Mouse (Mus musculus) olfactory bulb, adult 2 months (tissue): ENCODE measurements at regions not wholly inside any gene's neighbourhood (a gene's known extent, or its start where the extent isn't known, plus 50 kb on each side); places are given as distances from the start of the nearest gene placed in this dataset.

Experiments used
- CTCF ChIP-seq: fragments of 200-500 bp; IDR thresholded peaks from 2 replicates; pipeline ENCODE4 v1.5.1; 2012; ENCODE audit warnings: low read depth, mild to moderate bottlenecking, low read length, moderate library complexity; ENCODE audit not compliant: insufficient read depth
- POLR2A ChIP-seq: fragments of 200-500 bp; IDR thresholded peaks from 2 replicates; pipeline ENCODE4 v1.6.1; 2012; ENCODE audit warnings: mild to moderate bottlenecking, low read depth, low read length, moderate library complexity; ENCODE audit not compliant: insufficient read depth

GRCm38 (mm10) chr13:35395192-35395591, 264.4 kb upstream of the Cdyl start:
- no peak for TF ChIP-seq POLR2A
- no peak for TF ChIP-seq CTCF
